ENCODE assay signal across 19 mouse cellular contexts in the genomic region with DNA sequence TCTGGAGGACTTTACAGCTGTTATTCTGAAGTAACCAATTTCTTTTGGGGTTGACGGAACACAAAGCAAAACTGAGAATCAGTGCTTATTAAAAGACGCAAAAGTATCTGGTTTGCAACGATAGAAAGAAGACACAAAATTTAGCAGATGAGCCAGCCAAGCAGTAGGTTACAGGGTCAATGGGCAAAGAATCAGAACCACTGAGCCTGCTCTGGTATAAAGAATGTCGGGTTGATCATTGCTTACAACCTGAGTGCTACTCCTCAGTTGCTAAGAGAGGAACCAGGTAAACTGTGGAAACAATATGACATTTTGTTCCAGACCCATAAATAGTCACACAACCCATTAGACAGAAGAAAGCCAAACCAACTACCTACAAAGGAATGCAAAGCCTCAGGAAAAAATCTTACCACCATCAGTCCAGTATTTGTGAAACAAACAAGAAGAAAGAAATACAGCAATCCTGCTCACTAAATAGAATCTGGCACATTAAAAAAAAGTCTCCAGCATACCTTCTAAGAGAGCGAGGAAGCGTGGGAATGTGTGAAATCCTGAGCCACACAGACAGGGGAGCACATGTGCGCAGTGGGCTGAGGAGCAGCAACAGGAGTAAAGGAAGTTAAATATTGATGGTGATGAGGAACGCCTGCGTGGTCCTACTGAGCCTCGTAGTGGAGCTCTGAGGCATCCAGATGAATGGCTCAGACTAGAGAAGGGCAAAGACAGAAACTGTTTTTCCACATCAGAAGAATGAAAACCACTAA.
DNase-seq lines count a peak whose midpoint lies in the region; ATAC-seq and TF ChIP-seq lines count a peak whose summit lies in the region.
"Had no signal": no experiment of that assay in that cellular context is flagged by ENCODE, and none has a peak within 500 bp of the region (broad histone marks: within the 10 kb centered on the region; RNA-seq: fewer than 3 reads in every experiment).

No protein-coding gene starts in this region.

- H3K4me1 ChIP-seq in kidney, postnatal 0 days (replicated peaks; ENCODE audit: insufficient read depth, low read length): no peaks in the 10 kb centered on the region
- no peaks in the 10 kb centered on the region for H3K4me1 ChIP-seq in stomach, postnatal 0 days (replicated peaks; ENCODE audit: control insufficient read depth, insufficient read depth)
- H3K4me1 ChIP-seq: embryonic facial prominence, embryonic 15.5 days; forebrain, embryonic 13.5 days; heart, embryonic 12.5 days had no signal

- peak; percentile 16 for DNase-seq in left cerebral cortex, adult 11 months (ENCODE audit: low spot score)
- DNase-seq in left cerebral cortex, postnatal 4 days: no peak
- DNase-seq in kidney, postnatal 0 days (ENCODE audit: low spot score): no peak
- DNase-seq in left cerebral cortex, adult 2 months (ENCODE audit: extremely low spot score in 1 of 2, low spot score in 2 of 2): peak; percentile 38 to 46
- peak; percentile 74 to 81 for DNase-seq in right cerebral cortex, postnatal 36 days (ENCODE audit: low spot score in 2 of 2)
- DNase-seq in stomach, postnatal 0 days (ENCODE audit: low spot score): no peak
- DNase-seq: adrenal gland, adult 8-10 months; cerebellum, adult 9-11 months; gastrocnemius, postnatal 25 days; heart, postnatal 36 days; lung, adult 18-20 months; midbrain, embryonic 14.5 days had no signal

- H3K9ac ChIP-seq in kidney, postnatal 0 days (ENCODE audit: low read depth, low read length): no peak overlapping the region
- H3K9ac ChIP-seq in stomach, postnatal 0 days (ENCODE audit: low read length): no peak overlapping the region
- H3K9ac ChIP-seq: embryonic facial prominence, embryonic 15.5 days; forebrain, embryonic 13.5 days; heart, embryonic 12.5 days had no signal

- no peak overlapping the region for H3K4me3 ChIP-seq in kidney, postnatal 0 days (replicated peaks; ENCODE audit: low read depth, low read length)
- H3K4me3 ChIP-seq in left cerebral cortex, adult 2 months: no peak overlapping the region
- no peak overlapping the region for H3K4me3 ChIP-seq in stomach, postnatal 0 days (ENCODE audit: low read depth, low read length)
- H3K4me3 ChIP-seq: embryonic facial prominence, embryonic 15.5 days; forebrain, embryonic 13.5 days; heart, embryonic 12.5 days had no signal

- no peaks in the 10 kb centered on the region for H3K9me3 ChIP-seq in kidney, postnatal 0 days (replicated peaks; ENCODE audit: low read length)
- no peaks in the 10 kb centered on the region for H3K9me3 ChIP-seq in stomach, postnatal 0 days (ENCODE audit: control insufficient read depth, low read length)
- H3K9me3 ChIP-seq: embryonic facial prominence, embryonic 15.5 days; forebrain, embryonic 13.5 days; heart, embryonic 12.5 days had no signal

- H3K27ac ChIP-seq in kidney, postnatal 0 days: no peak overlapping the region
- H3K27ac ChIP-seq in left cerebral cortex, adult 2 months: no peak overlapping the region
- H3K27ac ChIP-seq in stomach, postnatal 0 days (replicated peaks): no peak overlapping the region
- H3K27ac ChIP-seq: embryonic facial prominence, embryonic 15.5 days; forebrain, embryonic 13.5 days had no signal

- ATAC-seq in kidney, postnatal 0 days (replicated peaks; ENCODE audit: low FRiP score, low read depth): peak; percentile 77
- no peak for ATAC-seq in inflammation-experienced regulatory T-cells, adult 6 months
- ATAC-seq in stomach, postnatal 0 days (ENCODE audit: low FRiP score, low TSS enrichment): no peak
- no peak for ATAC-seq in erythroid progenitor cell, adult 5-6 weeks (replicated peaks; ENCODE audit: low FRiP score, poor library complexity, severe bottlenecking)
- ATAC-seq: forebrain, embryonic 13.5 days; hindbrain, embryonic 16.5 days had no signal

- intact Hi-C loops in left cerebral cortex, postnatal 4 days (cut with DNase I): no loop called here
- intact Hi-C loops in left cerebral cortex, adult 2 months (cut with DNase I): loop anchor here (5.0 kb wide), 1 partner anchor 59 kb away; no protein-coding TSS in a partner anchor

- WGBS in kidney, postnatal 0 days: 66% methylated on average over 10 of the region's 10 CpGs
- WGBS in stomach, postnatal 0 days: 78% methylated on average over 10 of the region's 10 CpGs

- TF ChIP-seq CTCF in kidney, postnatal 0 days (IDR thresholded peaks at IDR 0.05; ENCODE audit: low read depth): 0 out of 2 replicates have a peak, but pooled peaks have one; percentile 4
- no peak; the same call in 1 of the 2 replicates for TF ChIP-seq CTCF in left cerebral cortex, adult 2 months (IDR thresholded peaks at IDR 0.05)
- no peak for TF ChIP-seq CTCF in stomach, postnatal 0 days (IDR thresholded peaks at IDR 0.05; ENCODE audit: low read depth)

- H3K4me2 ChIP-seq in kidney, postnatal 0 days (ENCODE audit: low read length): no peak overlapping the region
- H3K4me2 ChIP-seq in stomach, postnatal 0 days (replicated peaks; ENCODE audit: low read depth): no peak overlapping the region
- H3K4me2 ChIP-seq: embryonic facial prominence, embryonic 15.5 days; forebrain, embryonic 13.5 days; heart, embryonic 12.5 days had no signal

- TF ChIP-seq EP300 in stomach, postnatal 0 days (optimal IDR thresholded peaks at IDR 0.05): no peak

- H3K36me3 ChIP-seq in kidney, postnatal 0 days (ENCODE audit: insufficient read depth, low read length): no peaks in the 10 kb centered on the region
- H3K36me3 ChIP-seq in stomach, postnatal 0 days (ENCODE audit: control insufficient read depth, insufficient read depth, low read length): no peaks in the 10 kb centered on the region
- H3K36me3 ChIP-seq: embryonic facial prominence, embryonic 15.5 days; G1E; heart, embryonic 12.5 days had no signal

- H3K27me3 ChIP-seq in kidney, postnatal 0 days (ENCODE audit: insufficient read depth, low read length): no peaks in the 10 kb centered on the region
- H3K27me3 ChIP-seq in stomach, postnatal 0 days (ENCODE audit: control insufficient read depth, insufficient read depth, low read length): no peaks in the 10 kb centered on the region
- H3K27me3 ChIP-seq: embryonic facial prominence, embryonic 15.5 days; forebrain, embryonic 13.5 days; heart, embryonic 12.5 days had no signal

Comparison
In these comparisons a context has a peak if more than half of its experiments do, and no peak if none do; other contexts are left out.
1. DNase-seq: peak in left cerebral cortex, adult 11 months (single experiment), left cerebral cortex, adult 2 months (2 of 2) and right cerebral cortex, postnatal 36 days (2 of 2); none in left cerebral cortex, postnatal 4 days (single experiment), kidney, postnatal 0 days (single experiment) and stomach, postnatal 0 days (single experiment).